In the genomic region with DNA sequence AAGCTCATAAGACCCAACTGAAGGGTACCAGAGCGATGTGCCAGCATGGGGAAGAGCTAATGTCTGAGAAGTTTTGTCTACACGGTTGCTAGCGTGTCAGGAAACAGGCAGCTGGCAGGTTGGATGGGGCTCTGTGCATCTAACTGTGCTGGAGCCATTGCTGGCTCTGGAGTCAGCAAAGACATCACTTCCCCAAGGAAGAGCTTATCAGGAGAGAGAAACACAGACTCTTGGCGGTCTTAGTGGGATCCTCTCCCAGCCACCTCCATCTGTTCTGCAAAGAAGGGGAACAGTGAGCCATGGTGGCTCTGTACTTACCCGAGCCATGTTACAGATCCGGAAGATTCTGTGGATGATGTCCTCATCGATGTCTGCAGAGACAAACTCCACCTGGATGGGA, we compare ENCODE assay signal across 27 mouse cellular contexts.
DNase-seq lines count a peak whose midpoint lies in the region; ATAC-seq lines count a peak whose summit lies in the region.
"Had no signal": no experiment of that assay in that cellular context is flagged by ENCODE, and none has a peak within 500 bp of the region (broad histone marks: within the 10 kb centered on the region; RNA-seq: fewer than 3 reads in every experiment).

No protein-coding gene starts in this region.

- no peak overlapping the region for H3K4me2 ChIP-seq in hindbrain, embryonic 11.5 days (replicated peaks; ENCODE audit: low read depth, low read length)
- H3K4me2 ChIP-seq: hindbrain, embryonic 14.5 days; neural tube, embryonic 15.5 days had no signal

- H3K27ac ChIP-seq in hindbrain, embryonic 11.5 days (ENCODE audit: low read depth, low read length), result no peak overlapping the region
- H3K27ac ChIP-seq: gastrocnemius, adult 2 months; hindbrain, embryonic 14.5 days; liver, embryonic 14.5 days; macrophage; neural tube, embryonic 15.5 days had no signal

- intact Hi-C loops in heart, postnatal 10 days (cut with DNase I), result no loop called here

- ATAC-seq in cerebellum, adult (ENCODE audit: insufficient number of reproducible peaks, low FRiP score, low TSS enrichment), result no peak
- ATAC-seq in hindbrain, embryonic 11.5 days (ENCODE audit: low FRiP score), result no peak
- ATAC-seq: intestine, postnatal 0 days; Patski had no signal

- no peak overlapping the region for H3K9ac ChIP-seq in hindbrain, embryonic 11.5 days (ENCODE audit: low read depth, low read length)
- H3K9ac ChIP-seq: hindbrain, embryonic 14.5 days; liver, embryonic 14.5 days; neural tube, embryonic 15.5 days had no signal

- DNase-seq in cerebellum, postnatal 14 days, result peak; percentile 46 to 48
- DNase-seq in heart, postnatal 10 days, result peak; percentile 8 to 20
- no peak for DNase-seq in heart, adult 18-20 months
- DNase-seq in right cerebral cortex, postnatal 4 days, result peak; percentile 6
- no peak for DNase-seq in right cerebral cortex, adult 2 months (ENCODE audit: low spot score in 2 of 2)
- no peak for DNase-seq in hindbrain, embryonic 11.5 days (ENCODE audit: low spot score)
- DNase-seq: adrenal gland, postnatal 10 days; cerebellum, adult 8-10 months; gastrocnemius, adult 2 months; gastrocnemius, postnatal 36 days; heart, postnatal 36 days; kidney, adult 9 months; kidney, postnatal 10 days; liver; lung, adult 2 months; lung, postnatal 10 days; midbrain, embryonic 14.5 days; retina, postnatal 1 day; thymus, postnatal 4 days had no signal

- 89% methylated on average over 7 of the region's 7 CpGs for WGBS in hindbrain, embryonic 11.5 days

- H3K36me3 ChIP-seq in hindbrain, embryonic 11.5 days (ENCODE audit: control insufficient read depth, insufficient read depth, low read length), result no peaks in the 10 kb centered on the region
- H3K36me3 ChIP-seq: neural tube, embryonic 15.5 days had no signal

- no peaks in the 10 kb centered on the region for H3K4me1 ChIP-seq in hindbrain, embryonic 11.5 days (replicated peaks; ENCODE audit: control insufficient read depth, insufficient read depth, low read length)
- H3K4me1 ChIP-seq: neural tube, embryonic 15.5 days had no signal

- no peak overlapping the region for H3K4me3 ChIP-seq in hindbrain, embryonic 11.5 days (ENCODE audit: low read depth, low read length)
- H3K4me3 ChIP-seq: erythroblast, embryonic 14.5 days; gastrocnemius, adult 2 months; neural tube, embryonic 15.5 days had no signal

- H3K27me3 ChIP-seq in hindbrain, embryonic 11.5 days (ENCODE audit: control insufficient read depth, insufficient read depth, low read length), result no peaks in the 10 kb centered on the region
- H3K27me3 ChIP-seq: neural tube, embryonic 15.5 days; Patski had no signal

- no peaks in the 10 kb centered on the region for H3K9me3 ChIP-seq in hindbrain, embryonic 11.5 days (ENCODE audit: control insufficient read depth, low read length)
- H3K9me3 ChIP-seq: neural tube, embryonic 15.5 days had no signal

Comparison
In these comparisons a context has a peak if more than half of its experiments do, and no peak if none do; other contexts are left out.
1. DNase-seq: peak in cerebellum, postnatal 14 days (2 of 2), heart, postnatal 10 days (2 of 2) and right cerebral cortex, postnatal 4 days (single experiment); none in heart, adult 18-20 months (0 of 2), right cerebral cortex, adult 2 months (0 of 2) and hindbrain, embryonic 11.5 days (single experiment).